Mouse (Mus musculus) megakaryocyte-erythroid progenitor cell, adult 5 weeks (primary cell): ENCODE data around the gene Myo18b. TPM values are rescaled to one million over a fixed set of nuclear protein-coding genes. Genes with fewer than 3 reads are reported as not detected.

Source experiments
- polyA plus RNA-seq: library from polyadenylated mRNA; stranded (reverse); fragments of >175 nt; gene quantifications from 2 replicates; pipeline ENCODE4 v1.2.3, GENCODE M21; 2012

Myo18b gene
- polyA plus RNA-seq, result 1.6 and 3.0 TPM in 2 replicates

DNA sequence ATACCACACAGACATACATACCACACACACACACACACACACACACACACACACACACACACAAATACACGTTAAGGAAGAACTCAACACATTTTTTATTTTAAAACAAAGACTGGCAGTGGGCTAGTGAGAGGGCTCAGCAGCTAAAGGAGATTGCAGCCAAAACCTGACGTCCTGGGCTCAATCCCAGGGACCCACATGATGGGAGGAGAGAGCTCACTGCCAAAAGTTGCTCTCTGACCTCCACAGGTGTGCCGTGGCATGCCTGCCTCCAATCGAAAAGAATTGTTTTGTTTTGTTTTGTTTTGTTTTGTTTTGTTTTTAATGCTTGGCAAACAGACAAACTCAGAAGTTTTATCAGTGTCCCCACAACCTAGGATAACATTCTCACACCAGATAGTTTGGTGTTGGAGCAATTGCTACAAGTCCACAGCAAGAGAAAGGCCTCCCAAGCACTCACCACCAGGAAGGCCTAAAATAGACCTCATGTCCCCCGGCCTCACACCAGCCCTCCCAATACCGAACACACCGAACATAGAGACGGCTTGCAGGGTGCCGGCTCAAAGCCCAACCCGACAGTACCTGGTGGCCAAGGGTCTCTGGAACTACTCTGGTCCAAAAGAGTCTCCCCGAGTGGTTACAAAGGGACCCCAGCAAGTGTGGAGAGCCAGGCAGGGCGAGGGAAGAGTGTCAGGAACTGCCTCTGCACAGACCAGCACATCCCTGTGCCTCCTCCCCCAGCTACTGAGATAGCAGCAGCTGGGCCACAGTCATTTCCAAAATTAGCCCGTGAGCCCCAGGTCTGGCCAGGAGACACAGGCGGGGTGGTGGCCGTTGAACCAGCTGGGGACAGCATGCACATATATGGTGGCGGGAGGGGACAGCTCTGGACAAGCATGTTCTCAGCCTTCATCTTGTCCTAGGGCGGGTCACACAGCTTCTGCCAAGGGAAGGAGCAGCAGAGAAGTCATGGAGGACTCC lies at the start of gene Myo18b:
Myo18b (minus strand) TSS at position 689 of the 981 bp plus-strand sequence.

Other genes starting within 250 kb of the Myo18b start
- gene Grk3, start 119.4 kb upstream of the Myo18b start, polyA plus RNA-seq, result 5.2 and 7.4 TPM in 2 replicates
- not detected in 2 replicates for gene Crybb2, start 173.8 kb upstream of the Myo18b start, polyA plus RNA-seq
- gene Crybb3, start 185.2 kb upstream of the Myo18b start, polyA plus RNA-seq, result 1.8 and 2.9 TPM in 2 replicates